Mouse (Mus musculus): ENCODE results near the gene Slc24a5.

Slc24a5 gene

GRCm38 (mm10) chr2:125122624-125123476 is 54.9 kb downstream of the Slc24a5 start:
- DNase-seq, result peak; percentile 40

DNA sequence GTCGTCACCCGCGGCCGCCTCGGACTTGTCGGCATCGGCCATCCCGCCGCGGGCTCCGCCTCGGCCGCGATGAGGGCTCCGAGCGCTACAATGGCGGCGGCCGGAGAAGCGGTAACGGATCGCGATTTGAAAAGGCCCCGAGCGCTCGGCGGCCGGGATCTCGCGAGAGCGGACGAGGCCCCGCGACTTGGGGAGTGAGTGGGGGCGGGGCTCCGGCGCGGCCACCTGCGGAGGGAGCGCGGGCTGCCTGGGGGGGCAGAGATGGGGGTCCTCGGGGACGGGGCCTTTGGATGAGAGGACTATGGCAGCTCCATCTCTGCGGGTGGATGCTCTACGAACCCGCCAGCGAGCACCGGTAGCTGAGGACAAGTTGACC is 55.5 kb downstream of the Slc24a5 start, which contains the start of gene Myef2:
Gene Myef2 (minus strand): TSS at position 185 of the 376 bp plus-strand sequence.
- peak; percentile 57 for DNase-seq

DNA sequence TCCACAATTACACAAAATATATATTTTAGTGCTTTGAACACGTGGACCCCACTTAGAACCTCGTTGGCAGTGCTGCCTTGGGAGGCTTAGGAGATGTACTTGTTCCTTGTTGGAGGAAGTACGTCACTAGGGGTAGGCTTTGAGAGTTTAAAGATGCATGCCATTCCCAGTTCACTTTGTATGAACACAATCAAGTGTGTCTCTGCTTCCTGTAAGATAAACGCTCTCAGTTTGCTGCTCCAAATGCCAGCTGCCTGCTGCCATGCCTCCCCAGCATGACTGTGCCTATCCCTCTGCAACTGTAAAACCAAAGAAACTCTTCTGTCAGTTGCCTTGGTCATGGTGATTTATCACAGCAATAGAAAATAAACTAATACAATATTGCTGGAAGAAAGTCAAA is 57.9 kb downstream of the Slc24a5 start:
- no peak for DNase-seq

DNA sequence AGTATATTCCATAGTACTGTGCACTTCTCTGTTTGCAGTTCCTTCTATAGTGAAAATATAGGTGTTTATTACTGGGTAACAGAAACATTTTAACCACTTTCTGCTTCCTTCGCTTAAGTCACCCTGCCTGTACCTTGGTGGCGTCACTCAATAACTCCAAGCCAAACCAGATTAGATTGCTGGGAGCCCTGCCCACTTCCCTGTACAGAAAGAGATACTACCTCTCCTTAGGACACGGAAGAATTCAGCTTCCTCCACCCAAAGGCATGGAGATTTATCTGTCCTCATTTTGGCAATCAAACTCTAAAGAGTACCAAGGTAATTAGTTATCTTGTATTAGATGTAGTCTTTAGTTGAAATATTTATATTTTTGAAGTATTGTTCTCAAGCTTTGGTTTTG is 58.9 kb downstream of the Slc24a5 start:
- no peak for DNase-seq

- DNase-seq, result no peak
These were observed 66.2 kb downstream of the Slc24a5 start for GRCm38 (mm10) chr2:125134113-125134512.

- peak; percentile 50 for DNase-seq
These were observed 68.2 kb downstream of the Slc24a5 start, which contains the start of gene Ctxn2 for GRCm38 (mm10) chr2:125135903-125136811. TSS of gene Ctxn2 (plus strand) at chr2:125136692.

DNA sequence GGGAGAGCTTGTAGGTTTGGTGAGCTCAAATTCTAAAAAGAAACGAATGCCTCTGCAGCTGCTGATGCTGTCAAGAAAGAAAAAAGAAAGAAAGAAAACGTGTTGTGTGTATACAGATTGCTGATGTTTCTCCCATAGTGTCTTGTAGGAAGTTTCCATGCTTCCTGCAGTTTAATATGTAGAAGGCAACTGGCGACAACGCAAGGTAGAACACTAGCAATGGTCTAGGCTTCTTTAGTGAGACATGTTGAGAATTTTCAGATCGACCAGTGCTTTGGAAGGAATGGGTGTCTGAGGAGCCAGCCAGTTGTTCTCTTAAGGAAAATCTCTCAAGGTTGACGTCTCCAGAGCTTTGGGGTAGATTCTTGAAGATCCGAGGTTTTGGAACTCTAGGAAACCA is 68.9 kb downstream of the Slc24a5 start:
- no peak for DNase-seq
